8 mouse cellular contexts compared by ENCODE assay signal in the genomic region with DNA sequence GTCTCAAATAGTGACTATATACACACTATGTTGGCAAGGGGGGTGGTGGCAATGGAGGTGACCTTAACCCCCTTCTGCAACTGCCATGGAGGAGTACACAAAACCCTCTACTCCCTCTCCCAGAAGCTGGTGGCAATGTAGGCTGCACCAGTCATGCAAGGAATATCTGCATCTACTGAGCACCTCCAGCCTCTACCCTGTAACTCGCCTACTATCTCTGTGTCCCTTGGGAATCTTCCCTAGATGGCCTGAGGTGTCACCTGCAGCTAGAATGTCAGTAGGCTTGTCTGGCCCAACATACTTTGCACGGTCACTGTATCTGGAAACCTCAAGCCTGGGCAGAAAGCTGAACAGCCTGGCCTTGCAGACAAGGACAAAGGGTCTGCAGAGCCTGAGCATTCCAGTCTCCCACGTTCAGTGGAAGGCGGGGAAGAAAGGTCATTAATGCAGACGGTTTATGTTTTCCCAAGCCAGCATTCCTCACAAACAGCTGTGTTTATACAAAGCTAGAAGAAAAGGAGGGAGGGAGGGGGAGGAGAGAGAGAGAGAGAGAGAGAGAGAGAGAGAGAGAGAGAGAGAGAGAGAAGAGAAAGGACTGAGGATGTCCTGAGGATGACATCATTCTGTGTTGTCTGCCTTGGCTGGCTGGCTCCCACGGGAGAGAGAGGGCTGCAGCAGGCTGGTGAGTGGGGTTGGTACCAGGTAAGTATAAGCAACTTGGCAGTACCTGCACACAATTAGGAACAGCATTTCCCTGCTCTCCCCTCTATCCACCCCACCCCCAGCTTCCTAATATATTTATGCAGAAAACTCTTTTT.
DNase-seq lines count a peak whose midpoint lies in the region; ATAC-seq and TF ChIP-seq lines count a peak whose summit lies in the region.

No protein-coding gene starts in this region.

- ATAC-seq in lung, embryonic 15.5 days (ENCODE audit: borderline replicate concordance, extremely low read depth, low FRiP score, low TSS enrichment): peak; percentile 91
- no peak for ATAC-seq in erythroid progenitor cell, adult 5-6 weeks (replicated peaks; ENCODE audit: low FRiP score, poor library complexity, severe bottlenecking)

- no peak overlapping the region for H3K9ac ChIP-seq in lung, embryonic 15.5 days

- no peak for TF ChIP-seq POLR2A in lung, adult 2 months (IDR thresholded peaks at IDR 0.05; ENCODE audit: borderline replicate concordance, extremely low read depth, low read depth, low read length)

- no peak overlapping the region for H3K4me2 ChIP-seq in lung, embryonic 15.5 days

- H3K36me3 ChIP-seq in lung, embryonic 15.5 days: no peaks in the 10 kb centered on the region
- H3K36me3 ChIP-seq in hindbrain, embryonic 10.5 days: no peaks in the 10 kb centered on the region

- WGBS in lung, embryonic 15.5 days: 18% methylated on average over 6 of the region's 6 CpGs
- 22% methylated on average over 6 of the region's 6 CpGs for WGBS in lung, adult 2 months
- WGBS in hindbrain, embryonic 10.5 days: 22% methylated on average over 6 of the region's 6 CpGs

- H3K9me3 ChIP-seq in lung, embryonic 15.5 days: no peaks in the 10 kb centered on the region
- no peaks in the 10 kb centered on the region for H3K9me3 ChIP-seq in hindbrain, embryonic 10.5 days

- H3K4me1 ChIP-seq in lung, embryonic 15.5 days: peaks cover 22% of the 10 kb centered on the region
- H3K4me1 ChIP-seq in lung, adult 2 months (ENCODE audit: control insufficient read depth, insufficient read depth, low read length): no peaks in the 10 kb centered on the region
- peaks cover 15% of the 10 kb centered on the region for H3K4me1 ChIP-seq in hindbrain, embryonic 10.5 days (replicated peaks)

- no peaks in the 10 kb centered on the region for H3K27me3 ChIP-seq in lung, embryonic 15.5 days
- no peaks in the 10 kb centered on the region for H3K27me3 ChIP-seq in hindbrain, embryonic 10.5 days (ENCODE audit: insufficient read depth, poor library complexity, severe bottlenecking)

- H3K4me3 ChIP-seq in lung, embryonic 15.5 days: no peak overlapping the region
- no peak overlapping the region for H3K4me3 ChIP-seq in lung, adult 2 months (replicated peaks; ENCODE audit: extremely low read depth, low read depth, low read length)
- no peak overlapping the region for H3K4me3 ChIP-seq in hindbrain, embryonic 10.5 days

- H3K27ac ChIP-seq in lung, embryonic 15.5 days: peak overlapping the region; percentile 69
- peak overlapping the region; percentile 82 for H3K27ac ChIP-seq in hindbrain, embryonic 10.5 days

- no peak for TF ChIP-seq CTCF in lung, adult 2 months (IDR thresholded peaks at IDR 0.05; ENCODE audit: insufficient read depth, low read length)

- DNase-seq in lung, adult 2 months: no peak
- peak; percentile 42 for DNase-seq in hindbrain, embryonic 10.5 days (ENCODE audit: low spot score)
- DNase-seq in mesoderm, embryonic 11.5 days (ENCODE audit: low read depth, low spot score): peak; percentile 73
- DNase-seq in testis, postnatal 10 days (ENCODE audit: low spot score): peak; percentile 50
- DNase-seq in layer of hippocampus, adult 9-11 months: no peak
- DNase-seq in urinary bladder, adult 18-20 months (ENCODE audit: low spot score in 2 of 2): no peak

Comparison
In these comparisons a context has a peak if more than half of its experiments do, and no peak if none do; other contexts are left out.
1. DNase-seq: peak in hindbrain, embryonic 10.5 days (single experiment), mesoderm, embryonic 11.5 days (single experiment) and testis, postnatal 10 days (single experiment); none in lung, adult 2 months (single experiment), layer of hippocampus, adult 9-11 months (single experiment) and urinary bladder, adult 18-20 months (0 of 2).